Mouse (Mus musculus) bone marrow macrophage, adult 2 months (primary cell): ENCODE measurements around the gene P2ry14.

Experiments
- CTCF ChIP-seq: IDR thresholded peaks from 2 replicates; pipeline ENCODE4 v1.5.1; 2012; ENCODE audit warnings: low read depth, mild to moderate bottlenecking, low read length, moderate library complexity
- POLR2A ChIP-seq: IDR thresholded peaks from 2 replicates; pipeline ENCODE4 v1.6.1; 2012; ENCODE audit warnings: mild to moderate bottlenecking, low read depth, low read length, borderline replicate concordance

DNA sequence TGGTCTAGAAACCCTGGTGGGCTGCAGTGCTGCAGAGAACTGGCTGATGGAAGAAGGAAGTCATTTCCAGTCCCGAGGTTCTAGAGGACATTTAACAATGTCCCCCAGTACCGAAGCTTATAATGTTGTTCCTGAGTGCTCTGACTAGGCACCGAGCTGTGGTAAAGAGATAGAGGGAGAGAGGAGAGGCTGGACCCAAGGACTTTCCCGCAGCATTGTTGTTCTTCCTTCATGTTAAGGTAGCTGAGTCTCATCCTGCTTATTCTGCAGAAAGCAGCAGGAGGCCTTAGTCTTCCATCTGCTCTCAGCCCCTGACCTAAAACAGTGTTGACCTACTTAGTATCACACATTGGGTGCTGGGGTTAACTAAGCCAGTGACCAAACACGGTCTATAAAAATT is 23.5 kb upstream of the P2ry14 start:
- no peak for TF ChIP-seq CTCF
- TF ChIP-seq POLR2A = no peak
